ENCODE assay signal across 8 mouse cellular contexts in genomic region chr16:79590891-79591290, GRCm38 (mm10).
"Had no signal": no experiment of that assay in that cellular context is flagged by ENCODE, and none has a peak within 500 bp of the region (broad histone marks: within the 10 kb centered on the region; RNA-seq: fewer than 3 reads in every experiment).

No protein-coding gene starts in this region.

- H3K9ac ChIP-seq: limb, embryonic 15.5 days; liver, embryonic 13.5 days; liver, postnatal 0 days; lung, embryonic 15.5 days; midbrain, embryonic 12.5 days had no signal

- H3K9me3 ChIP-seq: limb, embryonic 15.5 days; liver, embryonic 13.5 days; lung, embryonic 15.5 days; megakaryocyte, embryonic 14.5 days; midbrain, embryonic 12.5 days had no signal

- H3K4me3 ChIP-seq: limb, embryonic 15.5 days; liver, embryonic 13.5 days; lung, embryonic 15.5 days; megakaryocyte, embryonic 14.5 days; midbrain, embryonic 12.5 days had no signal

- H3K27ac ChIP-seq: limb, embryonic 15.5 days; liver, embryonic 13.5 days; lung, embryonic 15.5 days; macrophage; midbrain, embryonic 12.5 days had no signal

- H3K36me3 ChIP-seq: limb, embryonic 15.5 days; liver, embryonic 13.5 days; lung, embryonic 15.5 days; midbrain, embryonic 12.5 days had no signal

- ATAC-seq: liver, postnatal 0 days; midbrain, embryonic 16.5 days had no signal

- H3K27me3 ChIP-seq: limb, embryonic 15.5 days; liver, embryonic 13.5 days; lung, embryonic 15.5 days; megakaryocyte, embryonic 14.5 days; midbrain, embryonic 12.5 days had no signal

- H3K4me2 ChIP-seq: limb, embryonic 15.5 days; liver, embryonic 13.5 days; lung, embryonic 15.5 days; midbrain, embryonic 12.5 days had no signal

- H3K4me1 ChIP-seq: limb, embryonic 15.5 days; liver, embryonic 13.5 days; lung, embryonic 15.5 days; megakaryocyte, embryonic 14.5 days; midbrain, embryonic 12.5 days had no signal
